Mouse (Mus musculus): ENCODE results near the gene Cenph. TPM values are rescaled to one million over a fixed set of nuclear protein-coding genes. Genes with fewer than 3 reads are reported as not detected.
"Not testable (repeated sequence)": the region's sequence is repeated elsewhere in the genome, so short reads cannot be mapped to it uniquely, and the experiment has no call there.

The Cenph gene
- polyA plus RNA-seq (2015; fragmentation: Nextera tagmentation; extraction: Ambion mirVana): 13.4 and 14.7 TPM in 2 replicates

GRCm38 (mm10) chr13:100775252-100776055, at the start of gene Cenph:
Gene Cenph, minus strand, starts transcription at chr13:100775899.
- under 1% methylated on average over 46 of the region's 46 CpGs for WGBS
- Histone ChIP-seq H3K27me3 (replicated peaks; ENCODE audit: control insufficient read depth, insufficient read depth, low read length) (no peaks in the 10 kb centered on the region), H3K4me2 (ENCODE audit: low read length) (peak within 1 kb of the TSS; percentile 93), H3K27ac (ENCODE audit: low read length) (no peak within 1 kb of the TSS), H3K36me3 (ENCODE audit: control insufficient read depth, insufficient read depth) (no peaks in the 10 kb centered on the region), H3K9me3 (ENCODE audit: control insufficient read depth, low read length) (no peaks in the 10 kb centered on the region), H3K9ac (replicated peaks; ENCODE audit: low read depth, low read length) (peak within 1 kb of the TSS; percentile 61), H3K4me3 (replicated peaks; ENCODE audit: low read length) (peak within 1 kb of the TSS; percentile 65), H3K4me1 (replicated peaks; ENCODE audit: control insufficient read depth, insufficient read depth, low read length) (peaks cover 9% of the 10 kb centered on the region)
- ATAC-seq: peak; percentile 99

GRCm38 (mm10) chr13:100824916-100825315, 49.2 kb upstream of the Cenph start:
- peaks cover 23% of the 10 kb centered on the region for H3K36me3 ChIP-seq (ENCODE audit: control insufficient read depth, insufficient read depth)

DNA sequence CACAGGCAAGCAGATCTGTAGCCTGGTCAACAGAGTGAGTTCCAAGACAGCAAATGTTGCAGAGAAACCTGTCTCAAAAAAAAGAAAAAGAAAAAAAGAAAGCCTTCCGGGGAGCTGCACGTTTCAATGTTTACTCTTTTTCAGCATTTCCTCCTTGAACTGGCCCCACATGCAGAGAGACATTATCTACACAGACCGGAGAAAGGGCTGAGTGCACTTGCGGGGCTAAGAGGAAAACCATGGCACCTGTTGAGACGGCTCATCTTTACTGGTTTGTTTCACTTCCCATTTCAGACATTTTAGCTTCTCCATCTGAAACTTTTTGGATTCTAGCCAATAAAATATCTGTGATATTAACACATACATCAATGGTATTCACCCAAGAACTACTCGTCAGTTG, 48.6 kb upstream of the Cenph start:
- H3K27ac ChIP-seq (ENCODE audit: low read length): no peak overlapping the region
- H3K9me3 ChIP-seq (ENCODE audit: control insufficient read depth, low read length): no peaks in the 10 kb centered on the region
- H3K27me3 ChIP-seq (replicated peaks; ENCODE audit: control insufficient read depth, insufficient read depth, low read length): no peaks in the 10 kb centered on the region
- no peaks in the 10 kb centered on the region for H3K4me1 ChIP-seq (replicated peaks; ENCODE audit: control insufficient read depth, insufficient read depth, low read length)
- H3K9ac ChIP-seq (replicated peaks; ENCODE audit: low read depth, low read length): no peak overlapping the region
- H3K4me3 ChIP-seq (replicated peaks; ENCODE audit: low read length): no peak overlapping the region
- H3K4me2 ChIP-seq (ENCODE audit: low read length): no peak overlapping the region
- H3K36me3 ChIP-seq (ENCODE audit: control insufficient read depth, insufficient read depth): peaks cover 24% of the 10 kb centered on the region
- 83% methylated on average over 6 of the region's 6 CpGs for WGBS
- no peak for ATAC-seq

More at GRCm38 (mm10) chr13:100824916-100825315, 49.2 kb upstream of the Cenph start:
- Histone ChIP-seq H3K27me3 (replicated peaks; ENCODE audit: control insufficient read depth, insufficient read depth, low read length) (no peaks in the 10 kb centered on the region), H3K4me2 (ENCODE audit: low read length) (no peak overlapping the region), H3K27ac (ENCODE audit: low read length) (no peak overlapping the region), H3K4me1 (replicated peaks; ENCODE audit: control insufficient read depth, insufficient read depth, low read length) (no peaks in the 10 kb centered on the region), H3K4me3 (replicated peaks; ENCODE audit: low read length) (no peak overlapping the region), H3K9ac (replicated peaks; ENCODE audit: low read depth, low read length) (no peak overlapping the region), H3K9me3 (ENCODE audit: control insufficient read depth, low read length) (no peaks in the 10 kb centered on the region)
- WGBS: 95% methylated on average over 3 of the region's 3 CpGs
- no peak for ATAC-seq

DNA sequence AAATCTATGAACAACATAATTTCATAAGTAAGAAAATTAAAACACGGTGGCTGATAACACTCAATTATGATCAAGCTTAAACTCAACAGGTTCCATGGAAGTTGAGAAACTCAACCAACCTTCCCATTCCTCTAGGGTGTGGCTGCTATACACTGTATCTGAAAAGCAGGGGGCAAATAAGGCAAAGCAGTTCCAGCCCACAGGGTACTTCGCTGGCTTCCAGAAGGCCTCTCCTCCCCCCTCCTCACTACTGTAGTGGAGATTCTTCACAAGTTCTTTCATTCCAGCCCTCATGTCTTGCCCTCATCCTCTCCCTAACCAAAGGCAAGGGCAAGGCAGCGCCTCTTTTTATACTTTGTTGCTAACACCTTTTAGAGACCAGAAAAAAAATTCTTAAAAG, 48.2 kb upstream of the Cenph start:
- Histone ChIP-seq H3K27ac (ENCODE audit: low read length) (no peak overlapping the region), H3K9ac (replicated peaks; ENCODE audit: low read depth, low read length) (no peak overlapping the region), H3K36me3 (ENCODE audit: control insufficient read depth, insufficient read depth) (peaks cover 24% of the 10 kb centered on the region), H3K4me3 (replicated peaks; ENCODE audit: low read length) (no peak overlapping the region), H3K27me3 (replicated peaks; ENCODE audit: control insufficient read depth, insufficient read depth, low read length) (no peaks in the 10 kb centered on the region), H3K4me2 (ENCODE audit: low read length) (no peak overlapping the region), H3K4me1 (replicated peaks; ENCODE audit: control insufficient read depth, insufficient read depth, low read length) (no peaks in the 10 kb centered on the region), H3K9me3 (ENCODE audit: control insufficient read depth, low read length) (no peaks in the 10 kb centered on the region)
- 98% methylated on average over 3 of the region's 3 CpGs for WGBS
- ATAC-seq: no peak

DNA sequence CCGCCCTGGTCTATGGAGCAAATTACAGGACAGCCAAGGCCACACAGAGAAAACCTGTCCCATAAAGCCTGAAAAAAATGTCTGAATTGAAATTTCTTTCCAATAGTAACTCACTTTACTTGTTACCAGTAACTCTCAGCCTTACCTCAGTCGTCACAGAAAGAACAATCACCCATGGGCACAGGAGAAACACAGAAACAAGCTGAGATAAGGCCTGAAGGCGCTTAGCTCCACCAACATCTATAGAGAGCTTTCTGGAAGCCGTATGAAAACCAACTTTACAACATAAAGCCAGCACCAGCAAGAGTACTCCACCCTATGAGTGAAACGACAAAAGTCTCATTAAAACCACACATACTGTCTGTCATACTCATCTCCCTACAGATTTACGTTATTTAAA, 38.8 kb upstream of the Cenph start:
- 90% methylated on average over 6 of the region's 6 CpGs for WGBS

GRCm38 (mm10) chr13:100805776-100806175, 30.1 kb upstream of the Cenph start:
- ATAC-seq: no peak
- no peak overlapping the region for H3K27ac ChIP-seq (ENCODE audit: low read length)
- H3K4me2 ChIP-seq (ENCODE audit: low read length): no peak overlapping the region
- no peak overlapping the region for H3K4me3 ChIP-seq (replicated peaks; ENCODE audit: low read length)
- H3K27me3 ChIP-seq (replicated peaks; ENCODE audit: control insufficient read depth, insufficient read depth, low read length): no peaks in the 10 kb centered on the region
- peaks cover 42% of the 10 kb centered on the region for H3K36me3 ChIP-seq (ENCODE audit: control insufficient read depth, insufficient read depth)
- no peaks in the 10 kb centered on the region for H3K9me3 ChIP-seq (ENCODE audit: control insufficient read depth, low read length)
- H3K4me1 ChIP-seq (replicated peaks; ENCODE audit: control insufficient read depth, insufficient read depth, low read length): no peaks in the 10 kb centered on the region
- 98% methylated on average over 3 of the region's 3 CpGs for WGBS
- H3K9ac ChIP-seq (replicated peaks; ENCODE audit: low read depth, low read length): no peak overlapping the region

More for the DNA sequence above, 38.8 kb upstream of the Cenph start:
- no peaks in the 10 kb centered on the region for H3K4me1 ChIP-seq (replicated peaks; ENCODE audit: control insufficient read depth, insufficient read depth, low read length)
- H3K27me3 ChIP-seq (replicated peaks; ENCODE audit: control insufficient read depth, insufficient read depth, low read length): no peaks in the 10 kb centered on the region
- no peak overlapping the region for H3K4me3 ChIP-seq (replicated peaks; ENCODE audit: low read length)
- H3K9ac ChIP-seq (replicated peaks; ENCODE audit: low read depth, low read length): no peak overlapping the region
- H3K9me3 ChIP-seq (ENCODE audit: control insufficient read depth, low read length): no peaks in the 10 kb centered on the region
- no peak for ATAC-seq
- no peak overlapping the region for H3K27ac ChIP-seq (ENCODE audit: low read length)
- H3K36me3 ChIP-seq (ENCODE audit: control insufficient read depth, insufficient read depth): peaks cover 18% of the 10 kb centered on the region
- H3K4me2 ChIP-seq (ENCODE audit: low read length): no peak overlapping the region

GRCm38 (mm10) chr13:100797171-100797570, 21.5 kb upstream of the Cenph start:
- Histone ChIP-seq H3K9me3 (ENCODE audit: control insufficient read depth, low read length) (no peaks in the 10 kb centered on the region), H3K4me2 (ENCODE audit: low read length) (no peak overlapping the region), H3K27me3 (replicated peaks; ENCODE audit: control insufficient read depth, insufficient read depth, low read length) (no peaks in the 10 kb centered on the region), H3K36me3 (ENCODE audit: control insufficient read depth, insufficient read depth) (peaks cover 3% of the 10 kb centered on the region), H3K4me3 (replicated peaks; ENCODE audit: low read length) (no peak overlapping the region), H3K9ac (replicated peaks; ENCODE audit: low read depth, low read length) (no peak overlapping the region), H3K4me1 (replicated peaks; ENCODE audit: control insufficient read depth, insufficient read depth, low read length) (no peaks in the 10 kb centered on the region), H3K27ac (ENCODE audit: low read length) (no peak overlapping the region)
- no peak for ATAC-seq
- WGBS: 90% methylated on average over 6 of the region's 6 CpGs

DNA sequence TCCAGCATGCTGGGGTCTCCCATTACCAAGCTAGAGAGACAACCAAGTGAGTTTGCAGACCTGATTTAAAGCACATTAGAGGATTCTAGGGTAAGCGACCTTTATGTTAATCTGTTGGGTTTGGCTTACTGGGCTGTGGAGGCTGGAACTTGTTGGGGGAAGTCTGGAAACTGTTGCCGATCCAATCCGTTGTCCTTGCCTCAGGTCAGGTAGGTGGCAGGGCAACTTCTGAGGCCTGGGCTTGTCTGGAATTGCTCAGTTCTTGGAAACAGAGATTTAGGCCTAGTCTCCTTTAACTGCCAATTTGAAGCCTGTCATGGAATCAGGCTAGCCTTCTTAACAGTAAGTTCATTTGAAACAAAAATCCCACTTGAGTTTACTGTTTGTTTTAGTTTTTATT, 13.4 kb upstream of the Cenph start:
- Histone ChIP-seq H3K9ac (replicated peaks; ENCODE audit: low read depth, low read length) (no peak overlapping the region), H3K9me3 (ENCODE audit: control insufficient read depth, low read length) (no peaks in the 10 kb centered on the region), H3K27me3 (replicated peaks; ENCODE audit: control insufficient read depth, insufficient read depth, low read length) (no peaks in the 10 kb centered on the region), H3K27ac (ENCODE audit: low read length) (no peak overlapping the region), H3K36me3 (ENCODE audit: control insufficient read depth, insufficient read depth) (no peaks in the 10 kb centered on the region), H3K4me3 (replicated peaks; ENCODE audit: low read length) (no peak overlapping the region), H3K4me2 (ENCODE audit: low read length) (no peak overlapping the region), H3K4me1 (replicated peaks; ENCODE audit: control insufficient read depth, insufficient read depth, low read length) (peaks cover 16% of the 10 kb centered on the region)
- WGBS: 92% methylated on average over 3 of the region's 3 CpGs
- ATAC-seq: no peak

GRCm38 (mm10) chr13:100788057-100788456, 12.4 kb upstream of the Cenph start:
- not testable (repeated sequence) for H3K4me3 ChIP-seq (replicated peaks; ENCODE audit: low read length); H3K27me3 ChIP-seq (replicated peaks; ENCODE audit: control insufficient read depth, insufficient read depth, low read length); H3K4me2 ChIP-seq (ENCODE audit: low read length); H3K27ac ChIP-seq (ENCODE audit: low read length); H3K9me3 ChIP-seq (ENCODE audit: control insufficient read depth, low read length); H3K9ac ChIP-seq (replicated peaks; ENCODE audit: low read depth, low read length); ATAC-seq; H3K36me3 ChIP-seq (ENCODE audit: control insufficient read depth, insufficient read depth)
- peaks cover 21% of the 10 kb centered on the region for H3K4me1 ChIP-seq (replicated peaks; ENCODE audit: control insufficient read depth, insufficient read depth, low read length)
- 97% methylated on average over 11 of the region's 14 CpGs for whole genome bisulfite sequencing

Data from forebrain, embryonic 16.5 days (tissue).